Mouse (Mus musculus) heart, postnatal 0 days (tissue): Measurements from ENCODE around the gene Cacna1e.

Source experiments
- CTCF ChIP-seq: IDR thresholded peaks from 2 replicates; pipeline ENCODE4 v1.5.1; 2016; ENCODE audit warnings: antibody characterized with exemption, control low read depth, low read depth
- EP300 ChIP-seq: IDR thresholded peaks from 2 replicates; pipeline ENCODE4 v1.6.1; 2016; ENCODE audit warnings: antibody characterized with exemption, low read depth

DNA sequence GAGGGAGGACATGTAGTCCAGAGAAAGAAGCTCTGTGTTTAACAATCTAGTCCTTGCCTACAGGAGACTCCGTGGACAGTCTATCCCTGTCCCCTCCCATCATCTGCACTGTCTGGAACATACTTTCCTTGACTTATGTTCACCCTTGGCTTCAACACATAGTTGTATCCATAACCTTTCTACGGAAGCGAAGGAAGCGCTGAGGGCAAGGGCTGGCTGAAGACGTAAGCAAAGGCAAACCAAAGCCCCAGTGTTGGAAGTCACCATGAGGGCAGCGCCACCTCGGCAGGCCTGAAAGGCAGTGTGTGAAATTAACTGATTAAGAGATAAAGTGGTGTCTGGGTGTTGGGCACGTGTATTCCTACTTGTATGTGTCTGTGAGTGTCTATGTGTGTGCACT is 156.6 kb downstream of the Cacna1e start:
- no peak for TF ChIP-seq CTCF
- TF ChIP-seq EP300 = no peak
